Mouse (Mus musculus): ENCODE results near the gene Fam222a. TPM values are rescaled to one million over a fixed set of nuclear protein-coding genes. Genes with fewer than 3 reads are reported as not detected.

Fam222a gene
- total RNA-seq, 4 experiments from 2014 or later, result 8.6 to 12.8 (median 11.6) TPM

DNA sequence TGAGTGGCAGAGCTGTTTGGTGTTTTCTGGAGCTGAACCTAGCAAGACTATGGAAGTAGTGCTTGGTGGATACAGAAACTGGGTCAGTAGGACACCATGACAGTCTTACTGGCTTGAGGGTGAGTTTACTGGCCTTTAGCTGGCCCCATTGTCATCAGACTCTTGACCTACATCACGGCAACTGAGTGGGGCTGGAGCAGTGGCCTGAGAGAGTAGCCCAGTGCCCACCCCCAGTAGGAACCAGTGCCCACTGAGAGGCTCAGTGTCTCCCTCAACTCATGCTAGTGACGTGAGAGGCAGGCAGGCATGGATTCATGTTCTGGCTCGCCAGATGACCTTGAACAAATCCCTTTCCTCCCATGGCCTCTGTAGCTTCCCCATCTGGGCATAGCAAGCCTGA, 15.2 kb downstream of the Fam222a start:
- no peak for DNase-seq (ENCODE audit: low spot score in 2 of 2)

DNA sequence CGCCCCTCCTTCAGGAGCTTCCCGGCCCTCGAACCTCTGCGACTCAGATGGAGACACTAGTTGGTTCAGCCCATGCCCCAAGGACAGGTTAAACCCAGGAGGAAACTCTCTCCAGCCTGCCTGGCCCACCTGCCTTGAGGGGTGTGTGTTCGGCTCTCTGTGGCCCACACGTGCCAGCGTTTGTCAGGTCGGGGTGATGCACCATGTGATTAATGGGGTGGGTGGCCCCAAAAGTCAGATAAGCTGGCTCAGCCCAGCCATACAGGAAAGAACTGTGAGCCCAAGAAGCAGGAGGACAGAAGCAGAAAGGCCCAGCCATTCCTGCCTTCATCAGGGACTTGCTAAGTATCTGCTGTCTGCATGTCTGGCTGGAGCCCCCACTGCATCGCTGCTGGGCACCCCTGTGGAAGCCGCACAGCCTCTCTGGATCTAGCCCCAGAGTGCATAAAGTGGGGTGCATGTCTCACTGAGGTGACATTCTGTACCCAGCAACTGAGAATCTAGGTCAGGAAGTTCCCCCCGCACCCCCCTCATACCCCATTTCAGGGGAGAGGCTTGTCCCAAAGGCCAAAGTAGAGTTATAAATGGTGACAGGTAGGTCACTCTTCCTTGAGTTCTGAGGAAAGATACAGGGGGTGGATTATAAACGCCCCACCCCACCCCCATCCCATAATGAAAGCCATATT, 15.8 kb downstream of the Fam222a start:
- no peak for DNase-seq (ENCODE audit: low spot score in 2 of 2)

DNA sequence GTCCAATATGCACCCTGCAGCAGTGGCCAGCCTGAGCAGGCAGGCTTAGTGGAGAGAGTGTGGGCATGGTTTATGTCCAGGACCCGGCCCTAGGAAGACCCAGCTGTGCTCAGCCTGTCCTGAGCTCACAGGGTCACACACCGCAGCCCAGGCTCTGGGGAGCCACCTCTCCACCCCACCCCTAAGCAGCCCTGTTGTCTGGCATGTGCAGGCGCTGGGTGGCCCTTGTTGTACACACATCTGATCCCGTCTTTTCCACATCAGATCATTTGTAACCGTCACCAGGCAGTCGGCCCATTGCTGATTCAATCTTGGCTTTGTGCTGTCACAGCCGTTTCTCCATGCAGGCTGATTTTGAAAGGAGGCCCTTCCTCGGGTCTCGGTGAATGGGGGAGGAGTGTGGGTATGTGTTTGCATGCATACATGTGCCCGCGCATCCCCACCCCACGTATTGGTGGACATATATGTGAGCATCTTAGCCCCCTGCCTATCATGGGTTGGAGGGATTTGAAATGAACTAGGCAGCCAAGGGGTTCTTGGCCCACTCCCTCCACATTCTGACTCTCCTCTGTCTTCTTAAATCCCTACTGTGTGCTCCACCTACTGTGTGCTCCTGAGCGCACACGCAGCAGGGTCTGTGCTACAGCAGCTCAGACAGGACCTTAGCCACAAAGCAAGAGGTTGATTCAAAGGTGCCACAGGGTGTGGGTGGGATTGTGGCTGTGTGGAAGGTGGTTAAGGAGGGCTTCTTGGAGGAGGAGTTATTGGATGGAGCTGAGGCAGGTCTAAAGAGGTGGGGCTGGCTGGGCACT, 16.7 kb downstream of the Fam222a start:
- no peak for DNase-seq (ENCODE audit: low spot score in 2 of 2)

DNA sequence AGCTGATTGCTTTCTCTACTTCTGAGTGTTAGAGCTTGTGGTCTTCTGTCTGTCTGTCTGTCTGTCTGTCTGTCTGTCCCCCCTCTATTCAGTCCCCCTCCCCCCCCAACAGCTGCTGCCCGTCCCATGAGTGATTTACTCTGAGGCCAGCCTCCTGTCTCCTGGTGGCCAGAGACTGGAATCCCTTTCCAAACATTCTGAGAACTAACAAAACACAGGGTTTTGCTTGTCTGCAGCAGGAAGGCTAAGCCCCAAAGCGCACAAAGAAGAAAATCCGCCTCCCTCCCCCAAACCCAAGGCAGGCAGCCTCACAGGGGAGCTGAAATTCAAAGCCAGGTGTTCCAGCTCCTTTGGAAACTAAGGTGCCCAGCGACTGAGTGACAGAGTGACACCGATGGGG, 17.9 kb downstream of the Fam222a start:
- DNase-seq (ENCODE audit: low spot score in 2 of 2), result no peak

DNA sequence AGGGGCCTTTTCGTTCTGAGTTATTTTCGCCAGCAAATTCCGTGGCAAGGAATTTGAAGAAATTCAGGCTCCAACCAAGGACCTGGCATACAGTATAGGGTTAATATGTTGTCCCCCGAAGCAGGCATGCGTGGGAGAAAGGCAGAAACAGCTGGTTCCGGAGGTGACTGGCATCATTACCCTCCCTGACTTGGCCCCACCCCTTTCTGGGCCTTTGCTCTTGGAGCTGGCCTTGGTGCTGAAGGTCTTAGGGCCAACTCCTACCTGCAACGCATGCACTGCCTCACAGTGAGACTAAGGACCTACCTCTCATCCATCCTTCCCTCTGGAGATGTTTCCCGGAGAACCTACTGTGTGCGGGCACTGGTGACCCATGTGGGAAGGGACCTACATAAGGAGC, 20.1 kb downstream of the Fam222a start:
- DNase-seq (ENCODE audit: low spot score in 2 of 2), result no peak

DNA sequence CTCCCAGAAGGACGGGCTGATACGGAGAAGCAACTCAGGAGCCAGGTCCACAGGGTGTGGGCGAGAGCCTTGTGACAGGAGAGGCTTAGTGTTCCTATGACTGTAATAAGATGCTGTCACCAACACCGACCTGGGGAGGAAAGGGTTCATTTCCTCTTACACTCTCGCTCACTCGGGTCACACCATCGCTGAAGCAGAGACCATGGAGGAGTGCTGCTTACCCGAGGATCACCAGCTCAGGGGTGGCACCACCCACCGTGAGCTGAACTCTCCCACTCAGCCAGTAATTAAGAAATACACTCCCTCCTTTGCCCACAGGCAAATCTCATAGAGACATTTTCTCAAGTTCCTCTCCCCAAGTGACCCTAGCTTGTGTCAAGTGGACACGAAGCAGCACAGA, 20.6 kb downstream of the Fam222a start:
- no peak for DNase-seq (ENCODE audit: low spot score in 2 of 2)

DNA sequence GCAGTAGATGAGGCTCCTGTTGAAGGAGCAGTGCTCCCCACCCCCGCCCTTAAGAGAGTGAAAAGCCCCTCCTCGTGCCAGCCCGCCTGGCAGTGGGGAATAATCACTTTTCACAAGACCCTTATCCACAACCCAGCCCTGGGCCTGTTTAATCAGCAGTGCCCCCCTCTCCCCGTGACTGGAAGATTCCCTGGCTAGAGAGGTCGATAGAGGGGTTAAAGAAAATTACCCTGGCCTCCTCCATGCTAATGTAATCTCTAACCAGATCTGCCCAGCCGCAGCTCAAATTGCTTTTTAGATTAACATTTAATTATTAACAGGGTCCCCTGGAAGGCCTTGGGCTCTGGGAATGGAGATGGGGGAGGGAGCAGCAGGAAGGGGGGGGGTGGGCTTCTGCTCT, 21.2 kb downstream of the Fam222a start:
- DNase-seq (ENCODE audit: low spot score in 2 of 2), result no peak

DNA sequence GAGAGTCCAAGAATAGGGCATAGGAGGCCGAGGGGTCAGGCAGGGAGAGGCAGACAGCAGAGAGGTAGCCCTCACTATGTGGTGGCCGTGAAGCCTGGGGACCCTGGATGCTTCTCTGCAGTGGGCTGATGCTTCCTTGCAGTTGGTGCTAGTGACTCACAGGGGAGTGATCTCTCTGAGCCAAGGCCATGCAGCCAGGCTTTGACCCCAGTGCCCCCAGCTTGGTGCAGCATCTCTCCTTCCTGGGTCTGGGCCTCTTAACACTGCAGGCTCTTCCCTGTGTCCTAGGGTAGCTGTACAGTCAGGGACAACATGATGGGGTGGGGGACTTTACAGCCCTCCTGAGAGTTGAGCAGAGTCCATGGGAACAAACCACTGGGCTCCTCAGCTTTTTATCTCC, 21.6 kb downstream of the Fam222a start:
- no peak for DNase-seq (ENCODE audit: low spot score in 2 of 2)

DNA sequence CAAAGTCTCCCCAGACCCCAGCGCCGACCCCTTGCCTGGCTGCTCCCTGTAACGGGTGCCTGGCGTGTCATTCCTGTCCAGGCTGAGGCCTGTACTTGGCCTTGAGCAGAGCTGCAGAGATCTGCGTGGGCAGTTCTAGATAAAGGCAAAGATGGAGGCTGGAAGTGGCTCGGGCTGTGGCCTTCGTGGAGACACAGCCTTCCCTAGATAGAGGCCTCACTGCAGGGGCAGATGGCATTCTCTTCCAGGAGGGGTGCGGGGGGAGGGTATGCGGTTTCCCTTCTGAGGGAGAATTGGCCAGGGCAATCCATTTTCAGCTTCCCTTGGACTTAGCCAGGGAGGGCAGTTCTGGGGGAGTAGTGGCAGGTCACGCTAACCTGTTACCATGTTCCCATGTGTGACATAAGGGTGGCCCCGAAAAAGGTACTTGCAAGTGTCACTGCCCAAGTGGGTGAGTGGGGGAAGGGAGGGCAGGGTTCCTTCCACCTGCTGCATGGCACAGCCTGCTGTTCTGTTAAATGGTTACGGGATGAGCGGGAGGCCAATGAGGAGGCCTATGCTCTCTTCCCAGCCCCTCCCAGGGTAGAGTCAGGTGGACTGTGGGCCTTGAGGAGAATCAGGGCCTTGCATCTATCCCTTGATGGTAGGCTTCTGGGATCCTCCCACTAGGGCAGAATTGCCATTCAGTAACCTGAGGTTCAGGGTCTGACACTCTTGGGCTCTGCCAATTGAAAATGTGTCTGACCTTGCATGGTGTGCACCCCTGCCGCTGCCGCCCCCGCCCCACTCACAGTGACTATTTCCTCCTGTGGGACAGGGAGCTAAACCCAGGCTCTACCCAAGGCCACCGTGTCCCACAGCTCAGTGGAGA, 22.5 kb downstream of the Fam222a start:
- DNase-seq (ENCODE audit: low spot score in 2 of 2), result no peak

DNA sequence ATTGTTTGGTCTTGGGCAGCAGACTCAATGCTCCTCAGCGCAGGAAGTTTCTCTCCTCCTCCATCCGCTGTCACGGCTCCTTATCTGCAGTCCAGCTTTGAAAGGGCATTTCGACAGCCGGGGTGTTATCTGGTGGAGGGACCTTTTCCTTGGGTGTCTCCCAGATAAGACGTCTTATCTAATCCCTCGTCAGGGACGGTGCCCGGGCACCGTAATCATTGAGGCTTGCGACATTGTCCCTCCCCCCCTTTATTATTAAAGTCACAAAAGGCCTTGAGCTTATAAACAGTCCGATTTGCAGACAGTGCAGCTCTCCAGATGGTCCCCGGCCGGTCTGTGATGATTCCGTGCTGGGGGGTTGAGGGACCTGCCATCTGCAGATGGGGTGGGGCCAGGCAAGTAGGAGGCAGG, 23.3 kb downstream of the Fam222a start:
- DNase-seq (ENCODE audit: low spot score in 2 of 2), result no peak

DNA sequence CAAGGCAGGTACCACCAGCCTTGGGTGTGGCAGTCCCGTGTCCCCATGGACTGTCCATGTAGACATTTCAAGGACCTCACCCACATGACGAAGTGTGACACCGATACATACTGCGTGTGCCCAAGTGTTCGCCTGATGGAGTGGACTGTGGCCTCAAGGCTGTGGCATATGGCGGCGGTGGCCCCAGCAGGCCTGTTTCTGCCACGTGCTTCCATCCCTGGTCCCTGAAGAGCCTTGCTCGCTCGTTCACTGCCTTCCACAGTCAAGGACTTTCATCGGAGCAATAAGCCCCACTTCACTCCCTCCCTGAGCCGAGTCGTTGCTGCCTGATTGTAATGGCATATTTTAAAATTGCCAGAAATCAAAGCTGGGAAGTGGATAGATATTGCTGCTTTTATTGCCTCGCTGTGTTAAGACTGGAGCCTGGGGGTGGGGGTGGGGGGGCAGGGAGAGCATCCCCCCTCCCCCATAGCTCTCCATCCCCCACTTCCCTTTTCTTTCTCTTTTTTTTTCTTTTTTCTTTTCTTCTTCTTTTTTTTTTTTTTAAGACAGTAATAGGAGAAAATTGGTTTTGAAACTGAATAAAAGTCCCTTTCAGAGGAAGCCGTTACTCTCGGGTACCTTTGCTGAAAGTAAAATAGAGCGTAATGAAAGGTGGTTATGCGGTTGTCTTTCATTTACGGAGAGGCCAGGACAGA, 24.8 kb downstream of the Fam222a start:
- no peak for DNase-seq (ENCODE audit: low spot score in 2 of 2)

DNA sequence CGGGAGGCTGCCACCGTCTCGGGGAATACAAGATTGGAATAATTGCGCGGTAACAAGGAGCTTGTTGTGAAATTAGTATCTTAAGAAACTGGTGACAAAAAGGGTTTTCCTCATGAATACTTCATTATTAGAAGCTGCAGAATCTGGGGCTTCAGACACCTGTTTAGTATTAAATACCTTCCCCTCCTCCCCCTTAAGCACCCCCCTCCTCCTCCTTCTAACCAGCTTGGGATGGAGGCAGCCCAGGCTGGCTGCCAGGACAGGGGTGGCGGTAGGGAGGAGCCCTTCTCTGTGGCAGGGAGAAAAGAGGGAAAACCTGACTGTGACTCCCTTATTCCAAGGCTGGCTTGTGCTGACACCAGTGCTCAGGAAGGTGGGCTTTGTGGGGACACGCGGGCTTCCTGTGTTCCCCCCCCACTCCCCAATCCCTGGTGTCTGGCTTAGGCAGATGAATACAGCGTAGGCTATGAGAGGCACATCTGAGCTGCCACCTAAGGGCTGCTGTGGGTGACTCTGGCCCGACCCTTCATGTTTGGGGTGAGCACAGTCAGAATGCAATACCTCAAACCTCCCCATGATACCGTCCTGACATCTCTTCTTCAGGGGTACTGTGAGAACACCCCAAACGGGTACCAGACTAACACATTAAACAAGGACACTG, 25.5 kb downstream of the Fam222a start:
- no peak for DNase-seq (ENCODE audit: low spot score in 2 of 2)

DNA sequence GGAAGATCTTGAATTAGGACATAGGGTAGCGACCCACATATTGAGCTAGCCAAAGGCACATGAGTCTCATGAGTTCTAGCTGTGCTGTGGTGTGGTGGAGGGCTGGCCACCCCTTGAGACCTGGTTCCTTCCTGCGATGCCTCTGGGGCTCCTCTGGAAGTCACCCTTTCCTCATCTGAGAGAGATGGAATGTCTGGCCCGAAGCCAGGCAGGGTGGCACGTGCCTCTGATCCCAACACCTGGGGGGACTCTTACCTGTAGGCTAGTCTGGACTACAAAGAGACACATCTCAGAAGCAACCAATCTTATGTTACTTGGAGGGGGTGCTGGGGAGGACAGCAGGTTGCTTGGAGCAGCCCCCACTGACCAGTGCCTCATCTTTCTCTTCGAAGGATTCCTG, 26.1 kb downstream of the Fam222a start:
- DNase-seq (ENCODE audit: low spot score in 2 of 2), result no peak

DNA sequence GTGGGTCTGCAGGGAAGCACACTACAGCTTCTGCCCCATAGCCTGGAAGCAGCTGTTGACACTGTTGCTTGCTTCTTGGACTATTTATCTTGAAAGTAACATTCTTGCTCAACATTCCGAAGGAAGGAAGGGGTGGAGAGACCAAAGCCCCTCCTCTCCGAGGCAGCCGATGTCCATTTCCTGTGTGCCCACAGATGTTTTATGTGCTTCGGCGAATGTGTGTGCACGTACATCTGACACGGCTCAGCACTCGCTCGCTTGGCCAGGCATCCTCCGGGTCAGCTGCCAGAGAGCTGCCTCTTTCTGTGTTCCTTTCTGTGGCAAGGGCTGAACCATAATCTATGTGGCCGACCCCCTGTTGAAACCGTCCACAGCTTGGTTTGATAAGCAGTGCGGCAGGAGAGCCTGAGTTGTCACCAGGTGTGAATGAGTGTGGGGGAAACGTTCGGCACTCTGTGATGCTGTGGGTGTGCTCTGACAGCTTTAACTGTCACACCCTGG, 27.0 kb downstream of the Fam222a start:
- DNase-seq (ENCODE audit: low spot score in 2 of 2), result no peak

DNA sequence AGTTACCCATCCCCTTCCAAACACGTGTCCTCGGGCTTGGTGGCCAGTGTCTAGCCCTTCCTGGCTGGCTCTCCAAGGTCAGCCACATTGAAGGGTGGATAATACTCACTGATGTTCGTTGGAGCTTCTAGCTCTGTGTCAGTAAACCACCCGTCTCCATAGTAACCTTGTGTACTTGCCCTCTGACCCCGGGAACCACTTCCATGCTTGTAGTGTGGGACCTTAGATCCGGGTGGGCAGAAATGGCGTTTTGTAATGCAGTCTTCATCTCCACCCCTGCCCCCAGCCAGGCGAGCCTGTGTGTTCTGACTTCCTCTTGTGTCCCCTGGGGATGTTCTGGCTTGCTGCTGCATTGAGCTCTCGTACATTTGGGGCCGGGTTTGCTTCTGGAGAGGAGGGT, 28.8 kb downstream of the Fam222a start:
- DNase-seq (ENCODE audit: low spot score in 2 of 2), result no peak

DNA sequence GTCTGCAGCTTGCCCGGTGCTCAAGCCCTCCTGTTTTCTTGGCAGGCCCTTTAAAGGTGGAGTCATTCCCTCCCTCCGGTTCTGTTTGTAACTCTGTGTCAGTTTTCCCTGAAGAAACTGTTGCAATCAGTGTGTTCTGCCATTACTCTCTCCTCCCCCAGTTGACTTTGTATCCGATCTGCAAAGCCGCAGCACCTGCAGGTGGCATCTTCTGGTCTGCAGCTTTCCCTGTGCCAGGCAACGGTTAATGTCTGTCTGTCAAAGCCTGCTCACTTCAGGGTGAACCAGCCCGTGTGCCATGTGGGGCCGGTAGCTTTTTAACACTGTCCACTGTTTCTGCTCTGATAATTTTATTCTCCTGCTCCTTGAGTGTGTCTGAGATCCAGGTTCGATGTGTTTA, 29.4 kb downstream of the Fam222a start:
- DNase-seq (ENCODE audit: low spot score in 2 of 2), result no peak

DNA sequence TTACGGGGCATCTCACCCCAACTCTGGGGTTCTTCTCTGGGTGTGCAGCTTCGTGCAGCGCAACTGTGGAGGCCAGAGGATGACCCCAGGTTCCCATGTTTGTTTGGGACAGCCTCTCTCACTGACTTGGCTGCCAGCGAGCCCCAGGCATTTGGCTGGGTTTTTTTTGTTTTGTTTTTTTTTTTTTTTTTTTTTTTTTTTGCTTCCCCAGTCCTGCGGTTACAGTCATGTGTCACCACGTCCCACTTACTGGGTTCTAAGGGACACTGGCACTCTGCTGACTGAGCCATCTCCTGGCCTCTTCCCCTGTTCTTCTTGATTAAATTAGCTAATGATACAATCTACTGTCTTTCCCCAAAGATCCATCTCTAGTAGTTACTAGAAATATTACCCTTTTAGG, 29.8 kb downstream of the Fam222a start:
- DNase-seq (ENCODE audit: low spot score in 2 of 2), result no peak

DNA sequence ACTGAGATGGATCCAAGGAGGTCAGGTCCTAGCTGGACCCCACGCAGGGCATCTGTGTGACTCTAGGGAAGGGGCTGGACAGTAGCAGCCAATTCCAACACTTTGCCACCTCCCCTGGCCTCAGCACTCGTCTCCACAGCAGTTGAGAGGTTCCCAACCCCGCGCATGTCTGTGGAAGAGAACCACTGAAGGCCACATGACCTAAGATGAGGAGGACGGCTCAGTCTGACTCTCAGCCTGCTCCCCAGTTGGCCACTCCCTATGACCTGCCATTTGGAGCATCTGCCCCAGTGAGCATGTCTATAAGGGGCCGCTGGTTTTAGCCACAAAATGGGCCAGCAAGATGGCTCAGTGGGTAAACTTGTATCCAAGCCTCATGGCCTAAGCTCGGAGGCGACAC, 34.2 kb downstream of the Fam222a start:
- DNase-seq (ENCODE audit: low spot score in 2 of 2), result no peak

DNA sequence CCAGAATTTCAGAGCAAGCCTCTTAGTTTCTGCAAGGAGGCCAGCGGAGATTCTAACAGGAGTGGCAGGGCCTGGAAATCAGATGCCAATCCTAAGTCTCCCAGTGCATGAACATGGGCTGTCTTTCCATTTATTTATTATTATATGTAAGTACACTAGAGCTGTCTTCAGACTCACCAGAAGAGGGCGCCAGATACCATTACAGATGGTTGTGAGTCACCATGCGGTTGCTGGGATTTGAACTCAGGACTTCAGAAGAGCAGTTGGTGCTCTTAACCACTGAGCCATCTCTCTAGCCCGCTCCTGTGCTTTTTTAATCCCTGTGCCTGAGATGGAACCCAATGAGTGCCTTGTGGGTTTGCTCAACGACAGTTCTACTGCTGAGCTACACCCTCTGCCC, 36.2 kb downstream of the Fam222a start:
- no peak for DNase-seq (ENCODE audit: low spot score in 2 of 2)

DNA sequence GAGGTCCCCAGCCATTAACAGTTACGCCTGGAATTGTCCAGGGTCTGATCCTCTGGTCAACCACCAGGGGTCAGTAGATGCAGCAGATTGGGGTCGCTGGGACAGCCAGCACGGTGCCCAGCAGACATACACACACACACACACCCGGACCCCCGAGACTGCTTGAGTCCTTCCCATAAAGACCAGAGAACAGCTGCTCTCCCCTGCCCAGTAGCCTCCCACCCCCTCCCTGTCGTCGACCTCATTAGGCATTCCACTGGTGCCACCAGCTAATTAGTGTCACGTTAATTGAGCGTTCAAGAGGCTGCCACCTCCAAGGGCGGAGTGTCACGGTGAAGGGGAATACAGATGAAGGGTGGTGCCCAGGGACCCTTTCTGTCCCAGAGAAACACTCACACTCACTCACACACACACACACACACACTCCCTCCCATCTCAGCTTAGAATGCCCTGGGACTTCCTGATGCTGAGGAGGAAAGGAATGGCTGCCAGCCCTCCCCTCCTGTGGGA, 37.0 kb downstream of the Fam222a start:
- DNase-seq (ENCODE audit: low spot score in 2 of 2), result no peak

DNA sequence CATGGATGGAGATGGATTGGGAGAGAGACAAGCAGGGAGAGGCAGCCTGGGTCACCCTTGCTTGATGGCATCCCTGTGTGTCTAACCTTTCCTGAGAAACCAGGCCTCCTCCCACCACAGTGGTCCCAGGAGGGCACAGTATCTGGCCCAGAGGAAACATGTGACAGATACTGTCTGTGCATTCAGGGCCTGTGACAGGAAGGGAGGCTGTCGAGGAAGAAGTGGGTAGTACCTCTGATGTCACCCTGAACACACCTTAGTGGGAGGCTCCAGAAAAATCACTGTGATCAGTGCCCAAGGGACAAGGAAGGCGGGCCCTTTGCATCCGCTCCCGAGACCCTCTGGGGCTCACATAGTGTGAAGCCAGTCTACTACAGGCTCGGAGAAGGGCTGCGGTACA, 38.2 kb downstream of the Fam222a start:
- no peak for DNase-seq (ENCODE audit: low spot score in 2 of 2)

Measured in left cerebral cortex, adult 8-10 months (tissue).